Mouse (Mus musculus) lung, adult 2 months (tissue): ENCODE measurements at regions not wholly inside any gene's neighbourhood (a gene's known extent, or its start where the extent isn't known, plus 50 kb on each side); places are given as distances from the start of the nearest gene placed in this dataset.

Source experiments
- DNase-seq: peaks from one replicate; pipeline ENCODE4 v3.0.0; 2022
- H3K4me1 ChIP-seq: fragments of 200-500 bp; 2 replicates; pipeline ENCODE4 v1.6.1; 2011; ENCODE audit warnings: low read length; ENCODE audit not compliant: control insufficient read depth, insufficient read depth
- H3K4me3 ChIP-seq: fragments of 200-500 bp; replicated peaks from 2 replicates; pipeline ENCODE3; 2011; ENCODE audit warnings: low read depth, mild to moderate bottlenecking, control low read depth, low read length; ENCODE audit errors: extremely low read depth
- CTCF ChIP-seq: fragments of 200-500 bp; IDR thresholded peaks from 2 replicates; pipeline ENCODE4 v1.5.1; 2011; ENCODE audit warnings: mild to moderate bottlenecking, low read length, control low read depth; ENCODE audit not compliant: insufficient read depth
- POLR2A ChIP-seq: fragments of 200-500 bp; IDR thresholded peaks from 2 replicates; pipeline ENCODE4 v1.6.1; 2011; ENCODE audit warnings: low read depth, mild to moderate bottlenecking, control low read depth, low read length, borderline replicate concordance; ENCODE audit errors: extremely low read depth
- WGBS: fragments of 180-500 bp; shearing (Covaris S2); methylation state at CpG from one replicate; pipeline ENCODE4 v1.1.7; 2018; 5-methylcytosine and 5-hydroxymethylcytosine counted together

DNA sequence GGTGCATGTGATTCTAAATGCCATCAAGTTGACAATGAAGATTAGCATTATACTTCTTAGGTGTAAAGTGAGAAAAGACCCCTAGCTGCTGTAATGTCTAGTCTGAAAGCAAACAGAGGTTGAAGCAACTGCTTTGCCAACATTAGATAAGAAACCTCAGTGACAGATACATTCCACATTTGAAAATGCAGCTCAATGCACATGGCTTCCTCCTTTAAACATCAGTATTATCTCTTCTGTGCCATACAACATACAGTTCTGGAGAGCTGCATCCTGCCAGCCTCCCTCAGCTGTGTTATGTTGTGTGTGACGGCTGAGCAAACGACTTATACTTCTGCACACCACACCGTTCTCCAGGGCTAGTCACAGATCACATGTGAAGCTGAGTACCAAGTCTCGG, 365.6 kb downstream of the Med10 start:
- 54% methylated on average over 4 of the region's 4 CpGs for WGBS
- Histone ChIP-seq H3K4me1 (no peaks in the 10 kb centered on the region), H3K4me3 (no peak overlapping the region)
- TF ChIP-seq CTCF (no peak), POLR2A (no peak)
- no peak for DNase-seq

DNA sequence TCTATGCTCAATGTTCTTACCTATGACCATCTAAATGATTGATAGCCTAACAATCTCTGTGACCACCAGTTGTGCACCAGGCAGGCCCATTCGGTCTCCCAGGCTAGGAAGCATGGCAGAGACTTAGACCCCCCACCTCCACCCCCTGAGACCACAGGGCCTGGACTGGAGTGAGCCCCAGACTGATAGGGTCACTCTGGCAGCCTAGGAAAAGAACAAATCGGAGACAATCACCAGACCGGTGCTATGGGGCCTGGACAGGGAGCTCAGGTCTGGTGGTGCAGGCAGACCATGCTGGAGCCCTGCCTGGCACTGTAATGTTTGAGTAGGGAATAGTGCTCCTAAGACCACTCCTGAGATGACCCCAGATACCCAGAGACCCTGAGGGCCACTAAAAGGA, 366.7 kb downstream of the Med10 start:
- no peak for TF ChIP-seq POLR2A
- no peak for TF ChIP-seq CTCF
- no peak for DNase-seq
- no peaks in the 10 kb centered on the region for H3K4me1 ChIP-seq
- 73% methylated on average over 3 of the region's 3 CpGs for WGBS
- H3K4me3 ChIP-seq = no peak overlapping the region

DNA sequence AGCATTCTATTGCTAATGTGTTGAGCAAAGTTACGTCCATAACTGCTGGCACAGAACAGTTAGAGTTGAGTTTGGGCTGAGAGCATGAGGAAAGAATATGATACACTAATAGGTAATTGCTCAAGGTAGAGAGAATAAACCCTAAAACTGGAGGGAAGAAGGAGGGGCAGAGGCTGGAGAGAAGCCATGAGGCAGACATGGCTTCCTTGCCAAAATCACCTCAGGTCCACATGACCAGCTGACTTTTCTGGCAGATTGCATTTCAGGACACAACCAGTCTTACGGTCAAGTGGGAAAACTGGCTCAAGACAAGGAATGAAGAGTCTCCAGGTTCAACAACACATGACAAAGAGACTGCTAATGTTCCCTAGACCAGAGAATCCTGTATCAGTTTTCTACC, 374.9 kb downstream of the Med10 start:
- DNase-seq = no peak
- WGBS = 81% methylated on average over 2 of the region's 2 CpGs
- TF ChIP-seq POLR2A (no peak), CTCF (no peak)
- H3K4me1 ChIP-seq = no peaks in the 10 kb centered on the region
- H3K4me3 ChIP-seq = no peak overlapping the region

DNA sequence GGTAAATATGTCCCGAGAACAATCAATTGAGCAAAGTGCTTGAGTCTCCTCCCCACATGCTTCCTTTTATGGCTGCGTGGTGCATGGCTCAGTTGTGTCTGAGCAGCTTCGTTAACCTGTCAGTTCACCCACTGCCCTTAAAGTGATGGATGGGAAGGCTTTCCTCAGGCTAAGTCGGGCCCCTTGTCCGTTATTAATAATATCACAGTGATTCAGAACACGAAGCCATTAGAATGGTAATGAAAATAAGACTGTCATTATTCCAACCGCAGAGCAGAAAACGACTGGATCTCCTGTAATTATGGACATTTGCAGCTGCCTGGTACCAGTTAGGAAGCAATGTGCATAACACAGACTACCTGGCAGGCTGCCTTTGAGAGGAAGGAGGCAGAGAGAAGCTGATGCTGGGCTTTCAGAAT, 375.9 kb downstream of the Med10 start:
- TF ChIP-seq CTCF (no peak), POLR2A (no peak)
- WGBS = 25% methylated on average over 8 of the region's 8 CpGs
- no peak for DNase-seq
- Histone ChIP-seq H3K4me3 (no peak overlapping the region), H3K4me1 (no peaks in the 10 kb centered on the region)

DNA sequence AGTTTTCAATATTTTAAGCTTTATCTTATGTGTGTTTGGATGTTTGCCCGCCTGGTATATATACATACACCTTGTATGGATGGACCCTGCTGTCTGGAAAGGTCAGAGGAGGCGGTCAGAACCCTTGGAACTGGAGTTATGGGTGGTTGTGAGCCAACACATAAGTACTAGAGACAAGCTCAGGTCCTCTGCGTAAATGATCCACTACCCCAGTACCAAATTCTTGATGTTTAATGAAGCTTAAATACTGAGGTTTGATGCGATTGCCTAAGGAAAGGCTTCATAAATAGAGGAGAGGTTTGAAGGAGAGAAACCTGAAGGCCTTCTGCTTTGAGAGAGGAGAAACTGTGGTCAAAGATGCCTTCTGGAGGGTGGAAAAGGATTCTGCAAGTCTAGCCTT, 388.8 kb downstream of the Med10 start:
- TF ChIP-seq CTCF (no peak), POLR2A (no peak)
- Histone ChIP-seq H3K4me3 (no peak overlapping the region), H3K4me1 (no peaks in the 10 kb centered on the region)
- WGBS = 75% methylated on average over 4 of the region's 4 CpGs
- no peak for DNase-seq

DNA sequence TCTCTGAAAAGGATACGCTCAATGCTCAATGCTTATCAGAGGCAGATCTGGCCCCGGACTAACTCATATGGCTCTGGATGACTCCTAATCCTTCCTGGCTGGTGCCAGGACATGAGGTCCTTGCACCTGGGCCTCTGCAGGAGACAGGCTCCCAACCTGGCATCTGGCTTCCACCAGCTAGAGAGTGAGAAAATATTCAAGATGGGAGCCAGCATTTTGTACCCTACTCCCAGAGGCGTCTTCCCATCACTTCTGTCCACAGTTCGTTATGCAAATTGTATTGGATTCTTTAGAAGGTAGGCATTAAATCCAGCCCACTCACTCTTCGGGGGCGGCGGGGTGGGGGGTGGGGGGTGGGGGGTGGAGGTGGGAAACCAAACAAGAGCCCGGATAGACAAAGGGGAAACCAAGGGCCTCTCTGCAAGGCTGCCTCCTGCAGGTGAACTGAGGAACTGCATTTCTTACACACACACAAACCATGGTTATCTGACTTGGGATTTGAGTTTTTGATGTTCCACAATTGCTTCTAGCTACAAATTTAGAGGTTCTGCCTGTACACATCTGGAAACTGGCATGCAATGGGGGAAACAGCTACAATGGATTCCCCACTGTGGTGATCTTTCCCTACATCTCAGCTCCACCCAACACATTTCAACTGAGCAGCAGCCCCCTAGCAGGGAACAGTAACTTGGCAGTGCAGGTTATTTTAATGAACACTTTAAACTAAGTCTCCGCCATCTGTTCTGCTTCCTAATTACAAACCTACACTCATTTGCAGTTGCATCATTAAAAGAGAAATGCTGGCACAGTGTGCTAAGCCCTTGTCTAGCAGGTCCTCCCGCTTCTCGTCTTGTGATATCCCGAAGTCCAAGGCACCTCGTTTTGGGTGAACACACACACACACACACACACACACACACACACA, 390.2 kb downstream of the Med10 start:
- H3K4me1 ChIP-seq = no peaks in the 10 kb centered on the region
- H3K4me3 ChIP-seq = no peak overlapping the region
- TF ChIP-seq POLR2A (no peak), CTCF (no peak)
- 85% methylated on average over 13 of the region's 13 CpGs for WGBS
- no peak for DNase-seq

DNA sequence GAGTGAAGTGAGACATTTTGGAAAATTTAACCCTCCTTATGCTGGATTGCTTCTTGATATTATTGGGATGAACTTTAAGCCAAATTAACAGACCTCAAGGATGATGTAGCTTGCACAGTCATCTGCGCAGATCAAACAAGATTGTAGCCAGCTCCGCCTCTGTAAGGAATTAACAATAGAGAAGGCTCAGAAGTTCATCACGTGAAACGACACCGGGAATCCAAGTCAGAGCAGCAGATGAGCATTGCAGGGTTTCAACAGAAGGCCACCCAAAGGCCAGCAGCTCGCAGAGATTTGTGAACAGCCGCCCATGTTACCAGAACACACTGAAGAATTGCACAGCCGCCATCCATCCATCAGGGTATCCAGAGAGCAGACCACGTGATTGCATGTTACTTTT, 391.1 kb downstream of the Med10 start:
- WGBS = 88% methylated on average over 9 of the region's 9 CpGs
- no peak for DNase-seq
- no peak overlapping the region for H3K4me3 ChIP-seq
- no peaks in the 10 kb centered on the region for H3K4me1 ChIP-seq
- TF ChIP-seq CTCF (no peak), POLR2A (no peak)

DNA sequence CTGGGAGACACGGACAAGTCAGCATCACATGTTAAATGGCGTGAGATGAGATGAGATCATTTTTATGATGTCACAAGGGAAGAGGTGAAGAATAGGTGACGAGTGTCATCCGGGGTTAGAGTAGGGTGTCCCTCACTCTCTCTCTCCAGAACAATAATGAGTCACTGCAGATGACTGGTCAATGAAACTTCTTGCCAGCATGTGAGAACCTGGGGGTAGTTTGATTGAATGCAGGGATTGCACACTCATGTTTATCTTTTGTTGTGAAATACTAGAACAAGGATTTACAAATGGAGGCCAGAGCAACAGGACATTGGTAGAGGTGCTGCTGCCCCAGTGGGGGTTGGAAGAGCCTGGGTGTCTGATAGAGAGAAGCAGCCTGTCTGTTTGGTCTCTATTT, 393.7 kb downstream of the Med10 start:
- 64% methylated on average over 4 of the region's 4 CpGs for WGBS

DNA sequence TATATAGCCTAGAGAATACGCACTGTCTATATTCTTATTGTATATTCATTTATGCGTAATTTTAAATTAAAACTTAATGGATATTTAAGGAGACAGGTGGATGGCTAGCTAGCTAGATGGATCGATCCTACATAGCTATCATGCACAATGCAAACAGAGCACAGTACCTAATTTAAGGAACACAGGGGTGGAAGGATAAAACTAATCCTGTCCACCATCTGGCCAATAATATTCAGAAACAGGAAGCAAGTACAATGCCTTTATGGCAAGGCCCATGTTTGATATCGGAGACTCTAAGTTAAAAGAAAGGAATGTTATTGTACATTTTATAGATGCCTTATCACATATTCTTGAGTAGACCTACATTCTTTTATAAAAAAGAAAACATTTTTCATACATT, 396.4 kb downstream of the Med10 start:
- no peak for DNase-seq
- 73% methylated on average over 4 of the region's 4 CpGs for WGBS
- TF ChIP-seq POLR2A = no peak
- TF ChIP-seq CTCF = no peak
- H3K4me1 ChIP-seq = no peaks in the 10 kb centered on the region
- H3K4me3 ChIP-seq = no peak overlapping the region

More for the DNA sequence above, 393.7 kb downstream of the Med10 start:
- DNase-seq = no peak
- Histone ChIP-seq H3K4me3 (no peak overlapping the region), H3K4me1 (no peaks in the 10 kb centered on the region)
- TF ChIP-seq CTCF (no peak), POLR2A (no peak)

DNA sequence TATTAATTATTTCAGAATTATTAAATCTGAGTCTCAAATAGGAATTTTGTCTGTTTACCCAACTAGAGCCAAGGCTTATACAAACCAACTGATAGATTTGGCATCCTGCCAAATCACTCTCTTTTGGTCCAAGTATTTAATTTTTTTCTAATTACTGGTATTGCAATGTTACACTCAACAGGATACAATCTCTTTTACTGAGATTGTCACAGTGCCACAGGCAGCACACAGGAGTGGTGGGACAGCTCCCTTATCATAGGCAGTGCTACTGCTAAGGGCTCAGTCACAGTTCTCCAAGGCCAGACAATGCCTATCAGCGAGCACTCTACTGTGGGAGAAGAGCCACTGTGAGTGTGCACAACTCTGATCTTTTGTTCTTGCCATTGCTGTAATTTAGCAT, 396.9 kb downstream of the Med10 start:
- DNase-seq = no peak
- 44% methylated on average over 1 of the region's 1 CpGs for WGBS
- TF ChIP-seq POLR2A (no peak), CTCF (no peak)
- Histone ChIP-seq H3K4me1 (no peaks in the 10 kb centered on the region), H3K4me3 (no peak overlapping the region)
